Mouse (Mus musculus): ENCODE measurements at regions not wholly inside any gene's neighbourhood (a gene's known extent, or its start where the extent isn't known, plus 50 kb on each side); places are given as distances from the start of the nearest gene placed in this dataset.

- DNase-seq (ENCODE audit: low spot score) = peak; percentile 41
These were observed 54.5 kb downstream of the Irx3 start for GRCm38 (mm10) chr8:91747174-91747859.

- no peak for DNase-seq (ENCODE audit: low spot score)
These were observed 77.2 kb downstream of the Irx3 start for GRCm38 (mm10) chr8:91724646-91725045.

Data from embryo, embryonic 10 days (tissue).